Mouse (Mus musculus) CH12F3 (cell line): ENCODE results near the gene Fam120c.

ENCODE experiments used
- in situ Hi-C: fragments of 300-500 bp; cut with MboI; formaldehyde crosslinking; loops from 2 replicates; pipeline ENCODE4 v1.14.3; 2020; ENCODE audit warnings: low sequenced_read_pairs

The Fam120c gene

GRCm38 (mm10) chrX:151520458-151521322 lies 176.7 kb downstream of the Fam120c start, which contains the start of gene Phf8:
TSS of gene Phf8 (plus strand) at chrX:151520672.
- in situ Hi-C loops, result no loop called here
